Mouse (Mus musculus): ENCODE measurements around the gene Hdac11.

DNA sequence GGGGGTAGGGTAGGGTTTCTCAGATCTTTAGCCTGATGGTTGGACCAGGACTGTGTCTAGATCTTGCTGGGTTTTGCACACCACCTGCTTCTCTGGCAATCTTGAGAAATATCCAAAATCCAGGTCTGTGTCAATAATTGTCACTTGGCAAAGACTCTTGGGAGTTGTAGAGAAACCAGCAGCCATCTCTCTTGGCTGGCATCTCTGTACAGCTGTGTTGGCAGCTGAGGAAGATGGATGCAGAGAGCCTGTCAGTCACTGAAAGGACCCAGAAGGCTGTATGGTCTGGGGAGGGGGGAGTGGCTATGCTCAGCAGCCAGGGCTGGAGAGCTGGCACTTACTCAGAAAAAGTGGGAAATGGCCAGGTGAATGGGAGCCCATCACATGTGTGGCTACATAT, 63.6 kb downstream of the Hdac11 start:
- TF ChIP-seq FLI1 (IDR thresholded peaks at IDR 0.05; ENCODE audit: low read length) (no peak), GATA1 (IDR thresholded peaks at IDR 0.05; ENCODE audit: borderline replicate concordance, low read length) (no peak)

All from megakaryocyte, embryonic 14.5 days (primary cell).